ENCODE assay signal across 13 mouse cellular contexts in genomic region chrX:93016391-93016790, GRCm38 (mm10).
DNase-seq lines count a peak whose midpoint lies in the region; ATAC-seq lines count a peak whose summit lies in the region.
"Had no signal": no experiment of that assay in that cellular context is flagged by ENCODE, and none has a peak within 500 bp of the region (broad histone marks: within the 10 kb centered on the region; RNA-seq: fewer than 3 reads in every experiment).

No protein-coding gene starts in this region.

- no peak overlapping the region for H3K9ac ChIP-seq in lung, embryonic 15.5 days
- H3K9ac ChIP-seq in kidney, embryonic 16.5 days (replicated peaks; ENCODE audit: low read length): no peak overlapping the region
- H3K9ac ChIP-seq: embryonic facial prominence, embryonic 12.5 days; liver, embryonic 14.5 days had no signal

- WGBS in lung, embryonic 15.5 days: 51% methylated on average over 3 of the region's 3 CpGs
- 49% methylated on average over 3 of the region's 3 CpGs for WGBS in kidney, embryonic 16.5 days

- H3K4me2 ChIP-seq in lung, embryonic 15.5 days: no peak overlapping the region
- H3K4me2 ChIP-seq in kidney, embryonic 16.5 days (replicated peaks; ENCODE audit: low read depth, low read length): no peak overlapping the region
- H3K4me2 ChIP-seq: embryonic facial prominence, embryonic 12.5 days had no signal

- H3K4me1 ChIP-seq in lung, embryonic 15.5 days: no peaks in the 10 kb centered on the region
- H3K4me1 ChIP-seq in kidney, embryonic 16.5 days (ENCODE audit: insufficient read depth, low read length): no peaks in the 10 kb centered on the region
- H3K4me1 ChIP-seq: embryonic facial prominence, embryonic 12.5 days had no signal

- H3K4me3 ChIP-seq in lung, embryonic 15.5 days: no peak overlapping the region
- H3K4me3 ChIP-seq in kidney, embryonic 16.5 days (ENCODE audit: low read length): no peak overlapping the region
- H3K4me3 ChIP-seq: embryonic facial prominence, embryonic 12.5 days had no signal

- ATAC-seq in lung, embryonic 15.5 days (ENCODE audit: borderline replicate concordance, extremely low read depth, low FRiP score, low TSS enrichment): peak; percentile 88; the same call in 1 of the 2 replicates
- ATAC-seq in kidney, embryonic 16.5 days (ENCODE audit: low FRiP score, low TSS enrichment): peak; percentile 93
- no peak for ATAC-seq in CD4-positive, CD25-positive, alpha-beta regulatory T cell, adult 4 months
- ATAC-seq: inflammation-experienced regulatory T-cells, adult 6 months had no signal

- H3K27me3 ChIP-seq in lung, embryonic 15.5 days: no peaks in the 10 kb centered on the region
- H3K27me3 ChIP-seq in kidney, embryonic 16.5 days (ENCODE audit: insufficient read depth, low read length): no peaks in the 10 kb centered on the region
- H3K27me3 ChIP-seq: embryonic facial prominence, embryonic 12.5 days had no signal

- H3K36me3 ChIP-seq in lung, embryonic 15.5 days: no peaks in the 10 kb centered on the region
- H3K36me3 ChIP-seq in kidney, embryonic 16.5 days (ENCODE audit: insufficient read depth, low read length): no peaks in the 10 kb centered on the region
- H3K36me3 ChIP-seq: embryonic facial prominence, embryonic 12.5 days had no signal

- H3K27ac ChIP-seq in lung, embryonic 15.5 days: no peak overlapping the region
- H3K27ac ChIP-seq in kidney, embryonic 16.5 days (ENCODE audit: low read length): peak overlapping the region; percentile 34; the same call in 1 of the 2 replicates
- H3K27ac ChIP-seq: embryonic facial prominence, embryonic 12.5 days; liver, embryonic 14.5 days had no signal

- no peak for DNase-seq in lung, adult 18-20 months
- peak; percentile 6 for DNase-seq in heart, postnatal 25 days (ENCODE audit: low spot score)
- peak; percentile 1 for DNase-seq in lung, postnatal 36 days
- no peak for DNase-seq in left cerebral cortex, adult 11 months (ENCODE audit: low spot score)
- DNase-seq: adrenal gland, postnatal 36 days; right cerebral cortex, postnatal 14 days; thymus, postnatal 36 days had no signal

- intact Hi-C loops in heart, postnatal 25 days (cut with DNase I): no loop called here

- H3K9me3 ChIP-seq in lung, embryonic 15.5 days: no peaks in the 10 kb centered on the region
- no peaks in the 10 kb centered on the region for H3K9me3 ChIP-seq in kidney, embryonic 16.5 days (ENCODE audit: low read length)
- H3K9me3 ChIP-seq: embryonic facial prominence, embryonic 12.5 days had no signal

Comparison
In these comparisons a context has a peak if more than half of its experiments do, and no peak if none do; other contexts are left out.
1. DNase-seq: peak in heart, postnatal 25 days (single experiment) and lung, postnatal 36 days (single experiment); none in lung, adult 18-20 months (0 of 2) and left cerebral cortex, adult 11 months (single experiment).